Mouse (Mus musculus) left cerebral cortex, adult 18-20 months (tissue): ENCODE results near the gene Ptk6. TPM values are rescaled to one million over a fixed set of nuclear protein-coding genes. Genes with fewer than 3 reads are reported as not detected.

Source experiments
- DNase-seq, 2 experiments: peaks; one replicate each; pipeline ENCODE4 v3.0.0; 2021 to 2022; ENCODE audit warnings: low spot score in 2 of 2, mixed read lengths in 1 of 2
- total RNA-seq, 2 experiments: library from RNA; stranded (reverse); gene quantifications; 2 replicates each; pipeline ENCODE4 v1.2.3; 2021

Gene Ptk6
- total RNA-seq, 2 experiments from 2014 or later = not detected

DNA sequence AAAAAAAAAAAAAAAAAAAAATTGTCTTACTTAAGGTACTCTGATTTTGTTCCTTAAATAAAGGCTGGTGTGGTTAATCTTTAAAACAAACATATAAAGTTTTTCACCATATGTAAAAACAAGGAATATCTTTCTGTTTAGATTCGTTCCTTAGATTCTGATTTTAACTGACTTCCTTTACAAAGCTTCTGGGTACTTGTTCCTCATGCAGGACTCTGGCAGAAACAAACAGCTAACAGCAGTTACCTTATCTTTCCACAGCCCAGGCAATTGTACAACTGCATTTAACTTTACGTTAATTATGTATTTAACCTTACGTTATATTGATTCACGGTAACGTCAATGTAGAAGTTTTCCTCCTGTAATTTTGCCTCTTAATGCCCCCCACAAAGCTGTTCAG is 36.1 kb downstream of the Ptk6 start:
- DNase-seq = no peak

DNA sequence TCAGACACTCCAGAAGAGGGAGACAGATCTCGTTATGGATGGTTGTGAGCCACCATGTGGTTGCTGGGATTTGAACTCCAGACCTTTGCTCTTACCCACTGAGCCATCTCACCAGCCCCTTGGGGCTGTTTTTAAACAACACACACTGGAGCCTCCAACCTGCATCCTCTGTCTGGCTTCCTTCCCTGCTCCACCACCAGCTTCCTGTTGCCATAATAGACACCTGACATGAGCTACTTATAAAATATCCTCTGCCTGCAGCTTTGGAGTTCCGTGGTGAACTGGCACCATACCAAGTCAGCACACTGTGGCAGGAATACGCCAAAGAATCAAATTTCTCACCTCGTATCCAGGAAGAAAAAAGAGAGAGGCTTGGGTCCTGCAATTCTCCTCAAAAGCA is 41.8 kb downstream of the Ptk6 start:
- DNase-seq = no peak

DNA sequence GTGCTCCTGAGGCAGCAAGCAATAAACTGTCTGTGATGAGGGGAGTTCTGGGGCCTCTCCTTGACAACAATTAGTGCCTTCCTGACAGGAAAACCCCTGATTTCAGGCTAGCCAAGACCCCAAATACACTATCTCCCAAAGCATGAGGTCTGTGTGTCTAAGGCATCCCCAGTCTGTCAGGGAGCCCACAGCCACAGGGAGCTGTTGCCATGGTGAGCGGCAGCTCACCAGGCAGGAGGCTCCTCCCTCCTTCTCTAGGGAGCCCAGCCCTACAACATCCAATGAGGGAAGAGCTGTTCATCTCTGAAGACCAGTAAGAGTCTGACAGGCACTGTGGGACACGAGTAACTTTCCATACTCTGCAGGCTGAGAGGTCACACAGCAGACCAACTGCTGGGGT is 42.8 kb downstream of the Ptk6 start:
- peak in 1 of 2 experiments; percentile 60 for DNase-seq

GRCm38 (mm10) chr2:181159091-181159514 is 43.5 kb downstream of the Ptk6 start:
- peak in 1 of 2 experiments; percentile 76 for DNase-seq

- DNase-seq = no peak
Observed at GRCm38 (mm10) chr2:181158471-181158870, 44.1 kb downstream of the Ptk6 start.

DNA sequence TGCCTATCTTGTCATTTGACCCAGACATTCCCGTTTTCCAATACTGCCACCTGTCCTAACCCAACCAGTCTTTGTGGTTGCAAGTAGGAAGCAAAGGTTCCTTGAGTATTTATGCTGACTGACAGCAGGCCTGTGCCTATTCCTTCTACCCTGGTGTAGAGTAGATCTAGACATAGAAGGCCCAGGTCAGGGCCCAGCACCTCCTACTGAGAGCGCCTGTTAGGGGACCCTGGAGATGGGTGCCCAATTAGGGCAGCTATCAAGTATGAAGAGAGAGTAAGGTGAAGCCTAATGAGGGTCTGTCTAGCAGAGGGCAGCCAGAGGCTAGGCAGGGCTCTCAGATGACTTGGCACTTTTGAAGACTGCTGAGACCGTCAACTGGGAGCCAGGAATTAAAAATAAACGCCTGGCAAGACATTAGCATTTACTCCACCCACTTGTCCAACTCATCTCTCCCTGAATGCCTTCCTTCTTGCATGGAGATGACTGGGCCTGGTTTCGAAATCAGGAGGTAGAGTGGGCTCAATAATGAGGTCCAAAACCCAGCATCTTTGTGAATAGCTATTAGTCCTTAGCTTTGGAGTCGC is 44.8 kb downstream of the Ptk6 start:
- DNase-seq = peak in 1 of 2 experiments; percentile 4

- DNase-seq = no peak
Observed at GRCm38 (mm10) chr2:181157180-181157579, 45.4 kb downstream of the Ptk6 start.

DNA sequence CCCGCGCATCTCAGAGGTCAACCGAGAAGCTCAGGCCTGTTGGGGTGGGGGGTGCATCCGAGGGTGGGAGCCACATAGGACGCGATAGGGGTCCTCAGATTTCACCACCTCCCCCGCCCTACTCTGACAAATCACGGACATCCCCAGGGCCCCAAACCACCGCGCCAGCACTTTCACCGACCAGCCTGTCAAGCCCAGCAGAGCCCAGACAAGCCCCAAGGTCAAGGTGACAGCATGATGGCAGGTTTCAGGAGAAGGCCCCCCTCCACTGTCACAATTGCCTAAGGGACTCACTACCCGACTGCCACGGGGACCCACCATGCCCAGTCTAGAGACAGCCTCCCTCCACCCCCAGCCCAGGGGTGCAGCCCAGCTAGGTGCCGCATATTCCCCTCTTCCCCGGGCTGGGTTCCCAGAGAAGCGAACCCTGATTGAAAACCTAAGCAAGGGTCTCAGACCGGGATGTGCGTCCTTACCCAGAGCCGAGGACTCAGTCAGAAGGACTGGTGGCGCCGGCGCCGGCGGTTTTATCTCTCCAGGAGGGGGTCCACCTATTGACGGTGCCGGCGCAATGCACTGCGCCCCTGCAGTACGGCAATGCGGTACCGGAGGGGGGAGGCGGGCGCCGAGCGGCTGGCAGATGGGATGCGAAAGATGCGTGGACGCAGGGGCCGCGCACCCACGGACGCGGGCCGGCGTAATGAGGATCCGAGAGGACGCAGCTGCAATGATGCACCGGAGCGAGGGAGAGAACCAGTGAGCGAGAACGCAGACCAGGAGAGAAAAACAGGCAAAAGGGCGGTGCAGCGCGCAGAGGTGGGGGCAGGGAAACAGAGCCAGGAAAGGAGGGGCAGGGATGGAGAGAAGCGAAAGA is 46.1 kb downstream of the Ptk6 start, which contains the start of gene Eef1a2:
TSS of gene Eef1a2 (minus strand) at position 767 of the 874 bp plus-strand sequence.
- peak; percentile 90 to 94 for DNase-seq

DNA sequence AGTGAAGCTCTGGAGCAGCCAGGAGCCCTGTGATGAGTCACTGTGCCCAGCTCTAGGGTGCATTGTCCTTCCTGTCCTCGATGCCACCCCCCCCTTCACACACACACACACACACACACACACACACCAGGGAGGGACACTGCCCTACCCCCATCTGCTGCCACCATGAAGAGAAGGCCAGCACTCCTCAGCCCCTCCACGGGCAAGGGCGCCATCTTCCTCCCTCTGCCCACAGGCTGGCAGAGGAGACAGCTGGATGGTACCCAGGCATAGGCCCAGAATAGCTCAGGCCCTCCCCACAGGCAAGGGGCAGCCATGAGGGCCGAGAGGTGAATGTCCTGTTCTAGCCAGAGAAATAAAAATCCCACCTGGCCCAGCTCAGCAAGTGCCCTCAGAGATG is 46.8 kb downstream of the Ptk6 start:
- DNase-seq = no peak

DNA sequence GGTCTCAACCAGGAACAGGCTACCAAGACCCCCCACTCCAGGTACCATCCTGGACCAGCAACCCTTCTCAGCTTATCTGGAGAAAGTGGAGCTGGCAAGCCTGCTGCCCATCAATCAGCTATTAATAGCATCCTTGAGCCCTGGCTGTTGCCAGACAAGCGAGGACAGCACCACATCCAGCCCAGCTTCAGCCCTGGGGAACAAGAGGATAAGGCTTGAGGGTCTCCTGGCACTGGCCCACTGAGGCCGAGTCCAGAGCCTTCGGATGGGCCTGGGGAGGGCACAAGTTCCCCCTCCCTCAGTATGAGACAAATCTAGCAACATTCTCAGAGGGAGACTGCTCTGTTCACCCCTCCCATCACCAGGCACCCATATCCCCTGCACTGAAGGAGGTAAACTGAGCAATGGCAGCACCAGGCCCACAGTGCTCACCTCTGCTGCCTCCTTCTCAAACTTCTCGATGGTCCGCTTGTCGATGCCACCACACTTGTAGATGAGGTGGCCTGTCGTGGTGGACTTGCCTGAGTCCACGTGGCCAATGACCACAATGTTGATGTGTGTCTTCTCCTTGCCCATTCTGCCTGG is 47.7 kb downstream of the Ptk6 start:
- DNase-seq = no peak

DNA sequence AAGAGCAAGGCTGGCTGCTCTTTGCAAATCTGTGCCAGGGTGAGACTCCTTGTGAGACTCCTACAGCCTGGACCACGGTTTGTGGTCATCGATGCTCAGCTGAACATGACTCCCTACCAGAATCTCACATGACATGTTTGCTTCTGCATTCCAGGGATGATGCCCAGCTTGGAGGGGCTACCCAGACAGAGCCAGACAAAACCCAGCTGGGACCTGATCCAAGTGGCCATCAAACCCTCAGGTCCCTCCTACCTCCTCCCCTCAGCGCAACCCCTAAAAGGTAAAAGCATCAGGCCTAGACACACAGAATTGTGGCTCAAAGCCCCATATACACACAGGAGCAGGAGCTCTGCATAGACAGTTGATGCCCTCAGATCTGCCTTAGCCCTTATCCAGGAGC is 48.2 kb downstream of the Ptk6 start:
- DNase-seq = no peak

GRCm38 (mm10) chr2:181153837-181154236 is 48.8 kb downstream of the Ptk6 start:
- no peak for DNase-seq

GRCm38 (mm10) chr2:181153131-181153530 is 49.5 kb downstream of the Ptk6 start:
- DNase-seq = no peak

GRCm38 (mm10) chr2:181152701-181153100 is 49.9 kb downstream of the Ptk6 start:
- no peak for DNase-seq

GRCm38 (mm10) chr2:181150281-181150680 is 52.3 kb downstream of the Ptk6 start:
- no peak for DNase-seq

- no peak for DNase-seq
Observed at GRCm38 (mm10) chr2:181148318-181148955, 54.2 kb downstream of the Ptk6 start.

DNA sequence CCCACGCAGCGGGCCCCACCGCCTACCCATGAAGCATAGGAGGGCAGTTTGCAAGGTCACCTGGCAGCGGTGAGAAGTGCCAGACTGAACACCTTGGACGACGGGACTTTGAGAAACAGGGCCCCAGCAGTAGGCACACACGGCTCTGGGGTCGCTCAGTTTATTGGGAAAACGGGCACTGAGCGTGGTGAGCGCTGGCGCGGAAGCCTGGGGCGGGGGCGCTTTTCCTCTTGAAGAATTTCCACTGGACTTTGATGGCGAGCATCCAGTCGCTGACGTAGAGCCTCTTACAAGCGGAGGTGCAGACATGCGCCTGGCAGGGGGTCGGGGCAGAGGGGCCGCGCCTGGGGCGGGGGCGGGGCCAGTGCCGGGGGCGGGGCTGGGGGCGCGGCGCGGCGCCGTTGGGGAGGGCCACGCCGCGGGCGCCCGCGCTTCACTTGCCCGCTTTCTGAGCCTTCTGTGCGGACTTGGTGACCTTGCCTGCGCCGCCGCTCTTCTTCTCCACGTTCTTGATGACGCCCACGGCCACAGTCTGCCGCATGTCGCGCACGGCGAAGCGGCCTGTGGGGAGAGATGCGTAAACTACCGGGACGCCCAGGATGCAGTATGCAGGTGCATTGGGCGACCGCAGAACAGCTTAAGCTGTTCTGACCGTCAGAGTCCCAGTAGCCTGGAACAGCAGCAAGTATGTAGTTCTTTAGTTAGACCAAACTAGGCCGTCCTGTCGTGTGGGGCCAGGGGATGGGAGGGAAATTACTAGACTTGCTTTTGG is 54.9 kb downstream of the Ptk6 start:
- no peak for DNase-seq

GRCm38 (mm10) chr2:181146976-181147545 is 55.5 kb downstream of the Ptk6 start:
- DNase-seq = no peak

GRCm38 (mm10) chr2:181144675-181145074 is 57.9 kb downstream of the Ptk6 start:
- DNase-seq = no peak
